Mouse (Mus musculus) lung, postnatal 0 days (tissue): ENCODE data around the gene Ehmt2.

Experiments used
- CTCF ChIP-seq: IDR thresholded peaks from 2 replicates; pipeline ENCODE4 v1.5.1; 2016; ENCODE audit warnings: antibody characterized with exemption, mild to moderate bottlenecking
- EP300 ChIP-seq: IDR thresholded peaks from 2 replicates; pipeline ENCODE4 v1.6.1; 2016; ENCODE audit warnings: antibody characterized with exemption, mild to moderate bottlenecking, control low read depth

DNA sequence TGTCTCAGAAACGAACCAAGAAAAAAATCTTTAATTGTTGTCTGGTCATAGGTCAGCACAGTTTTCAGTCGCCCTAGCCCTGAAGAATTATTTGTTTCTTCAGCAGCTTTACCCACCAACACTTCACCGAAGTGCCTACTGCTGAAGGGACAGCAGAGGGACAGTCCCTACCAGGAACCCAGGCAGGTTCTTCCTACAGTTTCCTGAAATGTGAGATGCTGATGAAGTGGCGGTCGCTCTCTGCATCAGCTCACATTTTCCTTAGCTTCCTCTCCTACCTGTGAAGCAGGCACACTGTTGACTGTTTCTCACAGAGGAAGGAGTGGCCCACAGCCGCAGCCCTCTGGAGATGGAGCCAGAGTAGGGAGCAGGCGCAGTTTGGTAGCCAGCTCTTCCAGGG, 32.3 kb upstream of the Ehmt2 start:
- no peak for TF ChIP-seq EP300
- no peak for TF ChIP-seq CTCF
